Mouse (Mus musculus): ENCODE data around the gene Atp2b2. TPM values are rescaled to one million over a fixed set of nuclear protein-coding genes. Genes with fewer than 3 reads are reported as not detected.
A peak's percentile ranks its signal among the peaks of the same experiment; 100 is the strongest.

Gene Atp2b2
- total RNA-seq, 2 experiments from 2014 or later: 0.55 TPM

- intact Hi-C loops (cut with DNase I): no loop called here
- no peak for DNase-seq
Observed at GRCm38 (mm10) chr6:113861375-113861770, 181.0 kb downstream of the Atp2b2 start.

GRCm38 (mm10) chr6:113860735-113861374 lies 181.6 kb downstream of the Atp2b2 start:
- DNase-seq: no peak
- intact Hi-C loops (cut with DNase I): no loop called here

GRCm38 (mm10) chr6:113860023-113860734 lies 182.2 kb downstream of the Atp2b2 start:
- intact Hi-C loops (cut with DNase I): no loop called here

GRCm38 (mm10) chr6:113858317-113858716 lies 184.1 kb downstream of the Atp2b2 start:
- intact Hi-C loops (cut with DNase I): no loop called here
- DNase-seq: no peak

More at GRCm38 (mm10) chr6:113860023-113860734, 182.2 kb downstream of the Atp2b2 start:
- no peak for DNase-seq

- DNase-seq: no peak
- intact Hi-C loops (cut with DNase I): no loop called here
Observed at GRCm38 (mm10) chr6:113857310-113857873, 185.0 kb downstream of the Atp2b2 start.

GRCm38 (mm10) chr6:113856790-113857189 lies 185.6 kb downstream of the Atp2b2 start:
- DNase-seq: no peak
- intact Hi-C loops (cut with DNase I): no loop called here

- DNase-seq: no peak
- intact Hi-C loops (cut with DNase I): no loop called here
Observed at GRCm38 (mm10) chr6:113856095-113856646, 186.2 kb downstream of the Atp2b2 start.

- no peak for DNase-seq
- intact Hi-C loops (cut with DNase I): no loop called here
Observed at GRCm38 (mm10) chr6:113855581-113855980, 186.8 kb downstream of the Atp2b2 start.

GRCm38 (mm10) chr6:113852318-113852717 lies 190.1 kb downstream of the Atp2b2 start:
- intact Hi-C loops (cut with DNase I): no loop called here
- peak; percentile 86 for DNase-seq

- intact Hi-C loops (cut with DNase I): no loop called here
- DNase-seq: no peak
Observed at GRCm38 (mm10) chr6:113849819-113850218, 192.6 kb downstream of the Atp2b2 start.

GRCm38 (mm10) chr6:113848655-113849054 lies 193.8 kb downstream of the Atp2b2 start:
- no peak for DNase-seq
- intact Hi-C loops (cut with DNase I): no loop called here

GRCm38 (mm10) chr6:113847092-113847491 lies 195.3 kb downstream of the Atp2b2 start:
- DNase-seq: no peak
- intact Hi-C loops (cut with DNase I): no loop called here

- intact Hi-C loops (cut with DNase I): no loop called here
- peak; percentile 28 for DNase-seq
Observed at GRCm38 (mm10) chr6:113843248-113843647, 199.2 kb downstream of the Atp2b2 start.

- DNase-seq: no peak
- intact Hi-C loops (cut with DNase I): no loop called here
Observed at GRCm38 (mm10) chr6:113838493-113838892, 203.9 kb downstream of the Atp2b2 start.

- intact Hi-C loops (cut with DNase I): no loop called here
- DNase-seq: no peak
Observed at GRCm38 (mm10) chr6:113837740-113838139, 204.7 kb downstream of the Atp2b2 start.

GRCm38 (mm10) chr6:113836545-113836944 lies 205.9 kb downstream of the Atp2b2 start:
- DNase-seq: no peak
- intact Hi-C loops (cut with DNase I): no loop called here

GRCm38 (mm10) chr6:113830463-113830862 lies 211.9 kb downstream of the Atp2b2 start:
- no peak for DNase-seq
- intact Hi-C loops (cut with DNase I): no loop called here

- DNase-seq: no peak
- intact Hi-C loops (cut with DNase I): no loop called here
Observed at GRCm38 (mm10) chr6:113827309-113827708, 215.1 kb downstream of the Atp2b2 start.

- intact Hi-C loops (cut with DNase I): no loop called here
- DNase-seq: peak; percentile 11 to 44
Observed at GRCm38 (mm10) chr6:113822417-113822816, 220.0 kb downstream of the Atp2b2 start.

GRCm38 (mm10) chr6:113816690-113817089 lies 225.7 kb downstream of the Atp2b2 start:
- no peak for DNase-seq
- intact Hi-C loops (cut with DNase I): no loop called here

GRCm38 (mm10) chr6:113811462-113811861 lies 231.0 kb downstream of the Atp2b2 start:
- DNase-seq: no peak
- intact Hi-C loops (cut with DNase I): no loop called here

GRCm38 (mm10) chr6:113810667-113811066 lies 231.7 kb downstream of the Atp2b2 start:
- intact Hi-C loops (cut with DNase I): no loop called here
- DNase-seq: no peak

Data from heart, postnatal 10 days (tissue).